Mouse (Mus musculus): ENCODE results near the gene Frmd6.

GRCm38 (mm10) chr12:70783475-70784239, 41.7 kb upstream of the Frmd6 start:
- no peak for TF ChIP-seq POLR2A (IDR thresholded peaks at IDR 0.05; ENCODE audit: borderline replicate concordance, low read depth, low read length)
- no peak for TF ChIP-seq CTCF (IDR thresholded peaks at IDR 0.05; ENCODE audit: low read depth, low read length)

Data from bone marrow macrophage, adult 2 months (primary cell).